Mouse (Mus musculus) bone marrow macrophage, adult 2 months (primary cell): Measurements from ENCODE around the gene Ifrd2.

ENCODE experiments used
- CTCF ChIP-seq: IDR thresholded peaks from 2 replicates; pipeline ENCODE4 v1.5.1; 2012; ENCODE audit warnings: low read depth, mild to moderate bottlenecking, low read length, moderate library complexity
- POLR2A ChIP-seq: IDR thresholded peaks from 2 replicates; pipeline ENCODE4 v1.6.1; 2012; ENCODE audit warnings: mild to moderate bottlenecking, low read depth, low read length, borderline replicate concordance

DNA sequence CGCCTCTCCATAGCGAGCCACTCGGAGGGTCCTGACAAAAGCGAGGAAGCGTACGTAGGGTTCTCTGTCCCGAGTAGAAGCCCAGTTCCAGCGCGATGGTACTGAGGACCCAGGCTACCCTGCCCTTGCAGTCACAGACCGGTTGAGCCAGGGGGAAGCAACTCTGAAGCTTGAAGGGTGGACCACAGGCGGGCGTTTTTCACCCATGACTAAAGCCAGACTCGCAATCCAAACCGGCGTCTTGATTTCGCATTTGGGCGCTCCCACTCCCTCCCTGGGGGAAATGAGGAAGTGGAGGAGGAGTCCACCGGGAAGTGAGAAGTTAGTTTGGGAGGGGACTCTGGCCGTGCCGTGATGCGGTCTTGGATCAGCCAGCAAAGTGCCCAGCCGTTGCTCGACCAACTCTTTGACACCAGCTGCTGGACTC, 32.4 kb upstream of the Ifrd2 start:
- TF ChIP-seq CTCF (no peak), POLR2A (no peak)
